Mouse (Mus musculus) cerebellum, adult 9-10 months (tissue): ENCODE measurements around the gene Eif3i.
A peak's percentile ranks its signal among the peaks of the same experiment; 100 is the strongest.

Experiments used
- DNase-seq: peaks from one replicate; pipeline ENCODE4 v3.0.0; 2022

Eif3i gene

DNA sequence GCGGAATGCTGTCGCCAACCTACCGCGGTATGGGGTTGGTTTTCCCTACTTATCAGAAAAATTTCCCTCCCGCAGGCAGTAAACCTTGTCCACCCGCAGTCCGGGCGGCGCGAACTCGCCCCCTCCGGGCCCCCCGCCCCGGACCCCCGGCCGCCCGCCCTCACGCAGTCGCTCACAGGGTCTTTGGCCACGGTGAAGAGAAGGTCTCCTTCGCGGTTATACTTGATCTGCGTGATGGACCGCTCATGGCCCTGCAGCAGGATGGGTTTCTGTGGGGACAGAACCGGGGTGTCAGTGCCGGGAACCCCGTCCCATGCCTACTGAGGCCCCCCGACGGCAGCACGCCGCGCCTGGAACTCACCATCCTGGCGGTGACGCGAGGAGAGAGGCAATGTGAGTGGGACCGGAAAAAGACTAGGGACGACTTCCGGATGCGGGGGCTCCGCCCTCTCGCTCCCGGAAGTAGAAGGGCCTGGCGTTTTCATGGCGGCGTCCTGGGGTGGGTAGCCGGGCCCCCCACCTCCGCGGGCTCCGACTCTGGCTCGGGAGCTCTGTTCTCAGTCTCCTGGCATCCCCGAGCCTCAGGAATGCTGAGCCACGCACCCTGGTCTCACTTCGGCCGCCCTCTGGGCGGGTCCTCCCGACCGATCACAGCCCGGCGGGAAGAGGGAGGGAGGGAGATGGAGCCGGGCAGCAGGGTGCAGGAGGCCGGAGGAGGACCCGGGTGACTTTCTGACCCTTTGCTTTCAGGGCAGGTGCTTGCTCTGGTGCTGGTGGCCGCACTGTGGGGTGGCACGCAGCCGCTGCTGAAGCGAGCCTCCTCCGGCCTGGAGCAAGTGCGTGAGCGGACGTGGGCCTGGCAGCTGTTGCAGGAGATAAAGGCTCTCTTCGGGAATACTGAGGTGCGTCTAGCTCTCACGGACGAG is at the start of gene Eif3i, which contains the start of gene Tmem234:
Gene Eif3i (minus strand): TSS at position 416 of the 926 bp plus-strand sequence.
Gene Tmem234 (plus strand): TSS at position 436 of the 926 bp plus-strand sequence.
- DNase-seq, result peak; percentile 73

DNA sequence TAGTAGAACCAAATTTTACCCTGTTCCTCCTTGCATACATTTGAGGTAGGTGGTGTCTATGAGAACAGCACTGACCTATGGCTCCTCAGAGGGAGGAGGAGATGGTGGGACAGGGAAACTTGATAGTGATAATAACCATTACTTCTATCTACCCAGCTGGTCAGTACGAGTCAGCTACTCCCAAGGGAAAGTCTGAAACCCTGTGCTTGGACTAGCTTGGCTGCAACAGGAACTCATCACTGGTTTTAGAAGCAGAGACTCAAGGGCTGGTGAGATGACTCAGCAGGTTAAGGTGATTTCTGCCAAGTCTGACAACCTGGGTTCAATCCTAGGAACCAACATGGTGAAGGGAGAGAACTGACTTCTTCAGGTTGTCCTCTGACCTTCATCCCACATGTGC is 48.2 kb upstream of the Eif3i start:
- DNase-seq, result no peak

DNA sequence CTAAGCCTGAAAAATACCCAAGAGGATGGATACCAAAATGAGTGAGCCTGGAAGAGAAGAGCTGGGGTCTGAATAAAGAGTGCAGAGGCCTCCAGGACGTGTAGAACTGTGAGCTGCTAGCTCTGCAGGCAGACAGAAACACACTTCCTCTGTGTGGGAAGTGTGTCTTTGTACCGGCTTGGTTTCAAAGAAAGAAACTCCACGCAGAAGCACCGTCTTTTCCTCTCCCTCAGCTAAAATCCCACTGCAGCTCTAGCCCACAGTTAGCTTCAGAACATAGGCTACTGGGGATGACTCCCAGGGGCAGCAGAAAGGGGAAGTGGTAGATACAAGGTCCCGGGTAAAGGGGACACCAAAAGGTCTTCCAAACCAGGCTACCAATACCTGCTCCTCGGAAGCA is 44.8 kb upstream of the Eif3i start:
- no peak for DNase-seq

DNA sequence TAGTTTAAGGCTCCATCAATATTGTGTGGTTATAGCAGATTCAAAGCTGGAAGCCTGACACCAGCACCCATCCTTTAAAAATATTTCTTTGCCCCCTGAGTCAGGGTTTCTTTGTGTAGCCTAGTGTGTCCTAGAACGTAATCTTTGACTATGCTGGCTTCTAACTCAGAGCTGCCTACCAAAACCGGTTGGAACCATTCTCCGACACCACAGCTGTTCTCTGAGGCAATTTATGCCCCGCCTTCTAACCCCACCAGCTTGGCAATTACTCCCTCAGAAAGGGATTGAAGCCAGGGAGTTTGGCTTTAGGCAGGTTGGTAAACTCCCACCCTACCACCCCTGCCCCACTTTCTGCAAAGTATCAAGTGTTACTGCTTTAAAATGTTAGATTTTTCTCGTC is 41.3 kb upstream of the Eif3i start:
- peak; percentile 66 for DNase-seq

DNA sequence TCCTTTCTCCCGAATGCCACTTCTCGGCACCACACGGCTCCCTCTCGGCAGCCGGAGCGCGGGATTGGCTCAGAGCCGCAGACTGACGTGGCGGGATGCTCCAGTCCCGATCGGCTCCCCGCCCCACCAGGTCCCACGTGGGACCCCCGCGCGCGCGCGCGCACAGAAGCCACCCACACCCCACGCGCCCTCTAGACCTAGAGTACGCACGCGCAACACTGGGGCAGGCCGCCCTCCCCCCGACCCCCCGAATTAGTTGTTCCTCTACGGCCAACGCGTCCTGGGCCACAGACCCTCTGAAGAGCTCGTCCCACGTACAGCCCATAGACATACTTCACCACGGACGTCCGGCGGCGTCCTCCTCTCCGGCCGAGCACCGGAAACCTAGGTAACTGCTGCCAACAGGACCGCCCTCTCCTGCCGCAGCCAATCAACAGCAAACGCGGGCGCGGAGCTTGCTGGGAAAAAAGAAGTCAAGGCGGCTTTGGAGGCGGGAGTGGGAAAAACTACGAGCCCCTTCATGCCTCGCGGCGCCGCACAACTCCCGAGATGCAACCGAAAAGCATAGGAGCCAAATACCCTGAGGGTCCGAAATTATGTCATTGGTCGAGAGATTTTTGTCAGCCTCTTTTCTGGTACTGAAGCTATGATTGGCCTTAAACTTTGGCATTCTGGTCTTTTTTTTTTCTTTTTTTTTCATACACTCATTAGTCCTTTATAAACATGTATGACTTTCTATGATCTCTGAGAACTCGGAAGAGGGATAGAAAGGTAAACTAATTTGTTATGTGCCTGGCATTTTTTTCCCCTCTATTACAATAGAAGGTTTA is 40.4 kb upstream of the Eif3i start, which contains the start of gene Txlna:
Gene Txlna (minus strand): TSS at position 428 of the 830 bp plus-strand sequence.
- DNase-seq, result peak; percentile 98

DNA sequence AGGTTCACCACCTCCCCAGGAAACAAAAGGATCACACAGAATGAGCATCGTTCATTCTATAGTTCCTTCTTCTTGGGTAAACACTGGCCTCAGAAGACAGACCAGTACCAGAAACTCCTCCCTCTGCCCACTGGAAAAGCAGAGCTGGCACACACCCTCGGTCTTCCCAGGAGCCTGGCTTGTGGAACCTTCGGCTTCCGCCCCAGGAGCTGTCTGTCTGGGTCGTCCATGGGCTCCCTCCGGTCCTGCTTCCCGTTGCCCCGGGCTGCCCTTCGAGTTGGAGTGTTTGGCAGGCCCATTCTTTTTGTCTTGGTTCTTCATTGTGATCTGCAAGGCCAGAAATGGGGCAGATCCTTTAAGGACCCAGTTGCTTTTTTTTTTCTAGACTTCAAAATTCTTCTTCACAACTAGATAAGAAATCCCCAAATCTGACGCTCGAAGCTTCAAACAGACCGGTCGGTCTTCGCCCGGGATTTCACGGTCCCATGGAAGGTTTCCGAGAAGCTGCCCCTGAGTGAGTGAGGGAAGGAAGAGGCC is 39.7 kb upstream of the Eif3i start:
- peak; percentile 78 for DNase-seq

DNA sequence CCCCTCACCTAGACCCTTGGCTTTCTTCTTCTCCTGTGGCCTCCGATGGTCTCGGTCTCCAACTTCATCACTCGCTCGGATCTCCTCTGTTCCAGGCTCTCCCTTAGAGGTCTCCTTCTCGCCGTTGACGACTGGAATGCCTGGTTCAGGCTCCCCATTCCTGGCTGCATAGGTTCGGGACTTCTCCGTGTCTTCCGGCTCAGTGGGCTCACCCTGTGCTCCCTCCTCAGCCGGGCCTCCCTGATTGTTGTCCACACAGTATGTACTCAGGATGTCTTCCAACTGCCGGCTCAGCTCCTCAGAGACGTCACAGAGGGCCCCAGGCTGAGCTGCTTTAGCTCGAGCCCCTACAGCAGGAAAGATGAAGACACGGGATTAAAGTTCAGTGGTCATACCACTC is 38.8 kb upstream of the Eif3i start:
- no peak for DNase-seq

DNA sequence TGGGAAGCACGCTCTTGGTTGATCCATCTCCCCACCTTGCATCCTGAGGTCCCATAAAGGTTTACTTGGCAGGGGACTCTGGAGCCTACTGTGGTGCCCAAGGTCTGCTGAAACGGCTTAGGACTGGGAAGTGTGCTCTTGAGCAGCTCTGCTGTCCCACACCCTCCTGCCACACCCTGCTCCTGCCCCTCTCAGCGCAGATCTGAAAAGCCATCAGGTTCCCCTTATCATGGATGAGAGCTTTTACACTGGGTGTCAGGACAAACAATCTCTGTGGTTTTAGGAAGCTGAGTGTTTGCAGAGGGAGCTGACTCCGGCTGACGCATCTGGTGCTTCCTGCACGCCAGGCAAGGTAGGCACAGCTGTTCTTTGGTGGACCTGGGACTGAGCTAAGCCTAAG is 33.4 kb upstream of the Eif3i start:
- DNase-seq, result no peak

DNA sequence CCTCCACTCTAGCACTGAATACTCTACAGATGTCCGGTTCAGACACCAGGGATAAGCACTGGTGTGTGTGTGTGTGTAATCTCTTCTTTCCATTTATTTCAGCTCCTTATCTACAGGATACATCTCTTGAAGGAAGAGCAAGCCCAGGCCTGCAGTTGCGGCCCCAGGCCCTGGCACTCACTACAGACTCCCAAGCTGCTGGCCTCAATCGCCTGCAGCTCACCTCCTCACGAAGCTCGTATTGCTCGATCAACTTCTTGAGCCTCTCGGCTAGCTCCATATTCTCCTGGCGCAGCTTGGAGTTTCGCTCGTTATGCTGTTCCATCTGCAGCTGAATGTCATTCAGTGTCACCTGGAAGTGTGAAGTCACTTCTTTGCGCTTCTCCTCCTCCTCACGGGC is 31.4 kb upstream of the Eif3i start:
- DNase-seq, result peak; percentile 14

DNA sequence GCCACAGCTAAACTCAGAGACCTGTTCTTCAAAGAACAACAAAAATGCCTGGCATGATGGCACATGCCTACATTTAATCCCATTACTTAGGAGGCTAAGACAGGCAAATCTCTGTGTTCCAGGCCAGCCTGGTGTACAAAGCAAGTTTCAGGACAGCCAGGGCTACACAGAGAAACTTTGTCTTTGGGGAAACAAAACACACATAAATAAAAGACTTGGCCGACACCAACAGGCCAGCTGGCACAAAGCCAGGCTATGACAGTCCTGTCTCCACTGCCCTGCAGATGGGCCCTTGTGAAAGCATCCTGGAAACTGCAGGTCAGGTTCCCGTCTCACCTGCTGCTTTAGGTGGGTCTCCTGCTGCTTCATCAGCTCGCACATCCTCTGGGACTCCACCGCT is 30.5 kb upstream of the Eif3i start:
- DNase-seq, result no peak

DNA sequence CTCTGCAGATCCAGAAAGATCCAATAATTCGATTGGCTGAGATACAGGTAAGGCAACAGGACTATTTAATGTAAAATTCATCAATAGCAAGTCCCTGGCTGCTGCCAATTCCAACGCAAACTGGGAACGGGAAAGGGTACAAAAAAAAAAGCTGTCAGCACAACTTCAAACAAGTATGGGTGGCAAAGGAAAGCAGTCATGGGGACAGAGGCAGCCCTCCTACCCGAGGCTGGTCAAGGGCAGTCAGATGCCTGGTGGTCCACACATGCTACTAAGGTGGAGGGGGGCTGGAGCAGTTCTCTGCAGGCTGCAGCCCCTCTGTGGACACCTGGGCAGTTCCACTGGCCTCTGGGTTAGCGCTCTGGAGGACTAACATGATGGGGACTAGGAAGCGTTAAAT is 25.6 kb upstream of the Eif3i start:
- no peak for DNase-seq

DNA sequence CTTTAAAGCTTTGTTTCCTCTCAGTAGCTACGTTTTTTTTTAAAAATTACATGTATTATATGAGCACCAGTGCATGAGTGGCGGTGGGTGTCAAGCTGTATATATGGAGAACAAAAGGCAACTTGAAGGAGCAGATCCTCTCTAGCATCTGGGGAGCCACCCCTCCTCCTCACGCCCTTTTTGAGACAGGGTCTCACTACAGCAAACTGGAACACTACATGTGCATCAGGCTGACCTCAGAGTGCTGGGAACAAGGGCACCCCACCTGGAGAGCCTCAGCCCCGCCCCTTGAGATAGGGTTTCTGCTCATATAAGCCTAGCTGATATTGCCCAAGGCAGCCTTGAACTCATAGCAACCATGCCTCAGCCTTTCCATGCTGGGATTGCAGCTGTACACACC is 25.0 kb upstream of the Eif3i start:
- DNase-seq, result peak; percentile 58

DNA sequence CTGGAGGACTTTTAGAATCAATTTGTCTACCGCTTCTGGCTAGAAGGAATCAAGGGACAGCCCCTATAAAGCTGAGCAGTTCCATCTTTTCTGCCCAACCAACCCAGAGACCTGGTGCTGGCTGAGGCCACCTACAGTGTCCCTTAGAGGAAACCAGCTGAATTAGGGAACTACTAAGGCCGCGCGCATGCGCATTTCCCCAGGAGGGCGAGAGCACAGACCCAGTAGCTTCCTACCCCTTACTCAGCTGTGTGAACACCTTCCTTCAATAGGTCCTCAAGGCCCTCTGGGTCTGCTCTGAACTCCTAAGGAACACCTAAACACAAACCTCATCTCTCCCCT is 24.6 kb upstream of the Eif3i start:
- peak; percentile 79 for DNase-seq

DNA sequence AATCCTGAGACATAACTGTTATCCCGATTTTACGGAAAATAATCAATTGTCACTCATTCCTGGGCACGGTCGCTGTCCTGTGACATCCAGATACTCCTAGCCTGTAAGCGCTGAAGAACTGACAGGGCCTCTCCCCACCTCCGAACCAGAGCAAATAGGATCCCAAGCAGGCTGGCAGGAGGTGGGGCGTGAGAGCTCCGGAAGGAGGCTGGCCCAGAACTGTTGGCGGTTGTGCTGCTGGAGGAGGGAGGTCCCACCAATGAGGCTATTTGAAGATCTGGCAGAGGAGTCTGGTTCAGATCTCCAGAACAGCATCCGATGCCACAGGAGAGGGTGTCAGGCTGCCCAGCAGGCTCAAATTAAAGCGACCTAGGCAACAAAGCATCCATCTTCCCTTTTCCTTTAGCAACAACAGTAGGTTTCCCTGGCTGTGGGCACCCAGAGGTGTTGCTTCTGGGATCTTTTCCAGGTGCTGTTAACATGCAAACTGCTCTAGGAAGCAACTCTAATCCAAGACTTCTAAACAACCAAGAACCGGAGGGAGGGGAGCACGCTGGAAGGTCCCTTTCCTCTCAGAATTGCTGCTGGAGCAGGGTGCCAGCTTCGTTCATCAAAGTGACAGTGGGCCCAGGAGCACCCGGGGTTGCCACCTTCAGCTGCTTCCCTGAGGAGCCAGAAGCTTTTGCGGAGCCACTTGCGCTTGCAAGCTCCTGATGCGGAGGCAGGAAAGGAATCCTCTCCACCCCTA is 24.0 kb upstream of the Eif3i start:
- DNase-seq, result peak; percentile 93

DNA sequence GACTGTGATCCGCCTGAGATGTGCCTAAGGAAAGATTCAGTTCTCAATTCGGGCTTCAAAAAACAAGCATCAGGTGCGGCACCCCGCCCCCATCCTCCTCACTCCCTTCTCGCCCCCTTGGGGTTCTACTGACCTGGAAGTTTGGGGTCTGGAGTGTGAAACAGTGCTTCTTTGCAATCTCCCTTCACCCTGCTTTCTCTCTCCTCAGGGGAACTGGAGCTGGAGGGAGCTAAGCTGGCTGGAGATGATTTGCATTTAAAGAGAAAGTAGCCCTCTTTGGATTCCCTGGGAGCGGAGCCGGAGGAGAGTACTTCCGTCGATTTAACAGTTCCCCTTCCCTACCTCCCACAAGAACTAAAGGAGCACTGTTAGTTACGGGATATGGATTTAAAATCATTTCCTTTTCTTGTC is 23.2 kb upstream of the Eif3i start, which contains the start of gene Ccdc28b:
Gene Ccdc28b (minus strand): TSS at position 267 of the 411 bp plus-strand sequence.
- DNase-seq, result peak; percentile 79

DNA sequence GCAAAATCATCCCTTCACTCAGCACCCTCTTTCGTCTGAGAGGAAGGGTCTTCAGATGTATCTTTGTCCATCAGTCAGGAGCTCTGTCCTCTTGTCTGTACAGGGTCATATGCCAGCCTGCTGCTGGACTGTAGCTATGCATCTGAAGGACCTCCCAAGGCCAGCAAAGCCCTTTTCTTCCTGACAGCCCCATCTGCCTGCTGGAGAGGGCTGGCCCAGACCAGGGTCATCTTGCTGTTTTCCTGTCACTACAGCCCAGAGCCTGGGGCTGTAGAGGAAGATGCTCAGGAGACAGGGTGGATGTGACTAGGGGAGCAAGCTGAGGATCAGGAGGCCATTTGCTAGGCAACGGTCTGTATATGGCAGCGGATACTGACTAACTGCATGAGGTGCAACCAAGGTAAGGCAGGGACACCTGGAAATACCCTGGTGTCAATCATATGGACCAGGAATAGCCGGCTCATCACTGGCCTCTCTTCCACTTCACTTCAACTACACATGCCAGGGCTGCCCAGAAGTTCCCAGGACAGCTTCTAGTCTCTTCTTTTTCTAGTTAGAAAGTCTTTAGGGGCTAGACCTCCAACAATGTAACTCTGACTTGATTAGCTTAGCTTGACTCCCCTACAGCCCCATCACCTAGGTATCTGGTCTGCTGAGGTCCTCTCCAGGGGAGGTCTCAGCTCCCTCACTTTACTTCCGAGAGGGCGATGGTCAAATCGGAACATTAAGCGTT is 22.5 kb upstream of the Eif3i start:
- peak; percentile 68 for DNase-seq

DNA sequence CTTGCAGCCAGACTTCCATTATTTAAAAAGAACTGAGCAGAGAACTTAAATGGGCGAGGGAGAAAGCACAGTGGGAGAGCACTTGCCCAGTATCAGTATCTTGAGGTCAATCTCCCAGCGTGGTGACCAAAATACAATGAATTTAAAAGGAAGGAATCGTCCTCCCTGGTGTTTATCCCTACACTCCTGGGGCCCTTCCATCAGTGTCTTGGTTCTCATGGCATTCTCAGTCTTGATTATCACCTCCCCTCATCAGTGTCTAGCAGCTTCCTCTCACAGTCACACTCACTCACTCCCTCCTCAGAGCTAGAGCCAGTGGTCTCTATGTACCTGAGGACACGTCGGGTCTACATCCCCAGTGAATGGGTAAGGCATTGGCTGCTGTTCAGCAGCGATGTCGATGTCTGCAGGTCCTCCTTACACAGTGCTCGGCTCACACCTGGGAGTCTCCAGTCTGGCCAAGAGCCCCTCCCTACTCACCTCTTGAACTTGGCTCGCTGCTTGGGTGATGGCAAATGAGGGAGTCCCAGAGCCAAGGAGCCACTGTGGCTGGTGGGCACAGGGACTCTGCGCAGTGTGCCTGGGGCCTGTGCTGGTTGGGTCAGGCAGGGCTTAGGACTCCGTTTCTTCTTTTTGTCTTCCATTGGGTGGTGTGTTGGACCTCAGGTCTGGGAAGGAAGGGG is 21.8 kb upstream of the Eif3i start:
- DNase-seq, result peak; percentile 67

DNA sequence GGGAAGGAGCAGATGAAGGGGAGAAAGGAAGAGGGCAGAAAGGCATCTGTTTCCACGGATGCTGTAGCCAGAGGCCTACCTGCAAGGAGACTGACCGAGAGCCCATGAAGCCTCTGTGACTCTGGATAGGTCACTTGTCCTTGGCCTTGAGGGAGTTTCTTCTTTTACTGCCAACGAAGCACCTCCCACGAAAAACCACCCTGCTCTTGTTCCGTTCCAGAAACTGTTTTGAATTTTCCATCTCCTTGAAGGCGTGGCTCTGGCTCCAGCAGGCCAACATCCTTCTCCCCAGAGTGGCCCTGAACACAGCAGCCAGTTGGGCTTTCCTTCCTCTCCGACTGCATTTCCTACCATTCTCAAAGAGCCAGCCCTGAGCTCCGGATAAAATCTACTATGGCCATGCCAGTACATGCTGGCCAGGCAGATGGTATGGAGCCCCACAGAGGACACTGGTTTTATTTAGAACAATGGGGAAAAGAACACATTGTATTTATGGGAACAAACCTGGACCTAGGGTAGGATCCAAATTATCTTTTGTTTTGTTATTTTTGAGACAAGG is 20.9 kb upstream of the Eif3i start:
- DNase-seq, result peak; percentile 91

DNA sequence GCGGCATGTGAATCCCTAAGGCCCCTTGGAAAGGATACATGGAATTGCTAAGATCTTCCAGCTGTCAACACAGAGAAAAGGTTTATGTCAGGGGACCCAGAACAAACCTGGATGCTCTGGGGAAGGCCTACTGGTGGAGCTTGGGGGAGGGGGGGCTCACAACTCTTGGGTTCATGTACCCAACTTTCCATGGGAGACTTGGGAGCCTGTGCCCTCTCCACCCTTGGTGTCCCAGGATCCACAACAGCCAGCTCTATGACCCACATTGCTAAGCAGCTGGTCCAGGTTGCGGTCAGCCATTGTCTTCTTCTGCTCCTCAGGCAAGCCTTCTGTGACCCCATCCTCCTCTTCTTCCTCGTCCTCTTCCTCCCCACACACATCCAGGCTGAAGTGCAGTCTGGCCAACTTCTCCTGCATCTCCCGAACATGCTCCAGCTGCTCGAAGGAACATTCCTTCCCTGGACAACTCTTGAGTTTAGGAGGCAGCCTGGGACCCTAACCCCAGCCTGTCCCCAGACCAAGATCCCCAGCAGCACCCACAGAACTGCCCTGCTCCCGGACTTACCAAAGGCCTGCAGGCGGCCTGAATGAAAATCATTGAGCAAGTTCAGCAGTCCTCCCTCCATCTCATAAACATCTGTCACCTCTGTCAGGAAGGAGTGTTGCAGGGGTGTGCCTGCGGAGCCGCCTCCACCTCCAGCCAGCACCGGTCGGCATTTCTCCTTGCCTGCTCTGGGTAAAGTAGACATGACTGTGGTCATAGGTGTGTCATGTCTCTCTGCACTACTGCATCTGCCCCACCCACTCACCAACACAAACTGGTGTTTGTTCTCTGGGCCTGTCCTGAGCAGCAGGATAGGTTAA is 20.2 kb upstream of the Eif3i start:
- peak; percentile 63 for DNase-seq
